7 mouse cellular contexts compared by ENCODE assay signal in genomic region chr15:85611701-85612520, GRCm38 (mm10). TPM values are rescaled to one million over a fixed set of nuclear protein-coding genes. Genes with fewer than 3 reads are reported as not detected.
A peak's percentile ranks its signal among the peaks of the same experiment; 100 is the strongest.
DNase-seq lines count a peak whose midpoint lies in the region; ATAC-seq and TF ChIP-seq lines count a peak whose summit lies in the region.

No protein-coding gene starts in this region.

- no peak for TF ChIP-seq POLR2A in cortical plate, adult 2 months (IDR thresholded peaks at IDR 0.05; ENCODE audit: extremely low read depth, insufficient read depth, low read length)
- TF ChIP-seq POLR2A in olfactory bulb, adult 2 months (IDR thresholded peaks at IDR 0.05; ENCODE audit: insufficient read depth, low read depth, low read length): no peak

- peaks cover 6% of the 10 kb centered on the region; the same call in 1 of the 2 replicates for H3K27me3 ChIP-seq in midbrain, embryonic 14.5 days (ENCODE audit: control insufficient read depth, insufficient read depth, low read length)
- peaks cover 22% of the 10 kb centered on the region for H3K27me3 ChIP-seq in midbrain, embryonic 11.5 days (ENCODE audit: control insufficient read depth, insufficient read depth, low read length)
- peaks cover 24% of the 10 kb centered on the region for H3K27me3 ChIP-seq in heart, embryonic 15.5 days

- no peaks in the 10 kb centered on the region for H3K9me3 ChIP-seq in midbrain, embryonic 14.5 days (ENCODE audit: control insufficient read depth, low read length)
- H3K9me3 ChIP-seq in midbrain, embryonic 11.5 days (ENCODE audit: control insufficient read depth, low read length): no peaks in the 10 kb centered on the region
- H3K9me3 ChIP-seq in heart, embryonic 15.5 days (replicated peaks): no peaks in the 10 kb centered on the region

- DNase-seq in midbrain, embryonic 14.5 days: no peak
- DNase-seq in midbrain, embryonic 11.5 days (ENCODE audit: low spot score, missing footprints): no peak
- peak; percentile 49 to 64 for DNase-seq in kidney, postnatal 4 days

- H3K27ac ChIP-seq in midbrain, embryonic 14.5 days (replicated peaks; ENCODE audit: low read depth, low read length): 0 out of 2 replicates have a peak overlapping the region, but pooled peaks have one; percentile 60
- no peak overlapping the region for H3K27ac ChIP-seq in midbrain, embryonic 11.5 days (ENCODE audit: low read depth, low read length)
- H3K27ac ChIP-seq in cortical plate, adult 2 months (ENCODE audit: insufficient read depth, low read length): peak overlapping the region; percentile 61
- H3K27ac ChIP-seq in heart, embryonic 15.5 days: peak overlapping the region; percentile 85
- peak overlapping the region; percentile 61 for H3K27ac ChIP-seq in olfactory bulb, adult 2 months (ENCODE audit: insufficient read depth, low read depth, low read length)

- no peak overlapping the region for H3K9ac ChIP-seq in midbrain, embryonic 14.5 days (replicated peaks; ENCODE audit: low read length)
- no peak overlapping the region for H3K9ac ChIP-seq in midbrain, embryonic 11.5 days (ENCODE audit: low read length)
- 0 out of 2 replicates have a peak overlapping the region, but pooled peaks have one; percentile 4 for H3K9ac ChIP-seq in heart, embryonic 15.5 days

- H3K36me3 ChIP-seq in midbrain, embryonic 14.5 days (ENCODE audit: control insufficient read depth, insufficient read depth, low read length): no peaks in the 10 kb centered on the region
- H3K36me3 ChIP-seq in midbrain, embryonic 11.5 days (ENCODE audit: control insufficient read depth, insufficient read depth, low read length): no peaks in the 10 kb centered on the region
- no peaks in the 10 kb centered on the region for H3K36me3 ChIP-seq in heart, embryonic 15.5 days

- WGBS in midbrain, embryonic 14.5 days: 78% methylated on average over 16 of the region's 16 CpGs
- WGBS in midbrain, embryonic 11.5 days: 83% methylated on average over 16 of the region's 16 CpGs
- 55% methylated on average over 16 of the region's 16 CpGs for WGBS in heart, embryonic 15.5 days
- 54% methylated on average over 16 of the region's 16 CpGs for WGBS in olfactory bulb, adult 2 months

- H3K4me1 ChIP-seq in midbrain, embryonic 14.5 days (ENCODE audit: control insufficient read depth, insufficient read depth, low read length): peaks cover 17% of the 10 kb centered on the region; the same call in 1 of the 2 replicates
- no peaks in the 10 kb centered on the region for H3K4me1 ChIP-seq in midbrain, embryonic 11.5 days (ENCODE audit: control insufficient read depth, insufficient read depth, low read length)
- no peaks in the 10 kb centered on the region for H3K4me1 ChIP-seq in cortical plate, adult 2 months (ENCODE audit: control insufficient read depth, insufficient read depth, low read length)
- peaks cover 32% of the 10 kb centered on the region for H3K4me1 ChIP-seq in heart, embryonic 15.5 days (replicated peaks)
- H3K4me1 ChIP-seq in olfactory bulb, adult 2 months (ENCODE audit: control insufficient read depth, insufficient read depth, low read length): peaks cover 41% of the 10 kb centered on the region

- TF ChIP-seq CTCF in cortical plate, adult 2 months (IDR thresholded peaks at IDR 0.05; ENCODE audit: extremely low read depth, insufficient read depth, low read length): no peak
- TF ChIP-seq CTCF in olfactory bulb, adult 2 months (IDR thresholded peaks at IDR 0.05; ENCODE audit: insufficient read depth, low read depth, low read length): no peak

- no peak overlapping the region for H3K4me3 ChIP-seq in midbrain, embryonic 14.5 days (replicated peaks; ENCODE audit: low read depth, low read length)
- no peak overlapping the region for H3K4me3 ChIP-seq in midbrain, embryonic 11.5 days (ENCODE audit: low read depth, low read length)
- no peak overlapping the region for H3K4me3 ChIP-seq in cortical plate, adult 2 months (ENCODE audit: insufficient read depth, low read length)
- no peak overlapping the region for H3K4me3 ChIP-seq in heart, embryonic 15.5 days
- no peak overlapping the region for H3K4me3 ChIP-seq in olfactory bulb, adult 2 months (ENCODE audit: insufficient read depth, low read depth, low read length)

- no peak overlapping the region for H3K4me2 ChIP-seq in midbrain, embryonic 14.5 days (ENCODE audit: low read length)
- H3K4me2 ChIP-seq in midbrain, embryonic 11.5 days: no peak overlapping the region
- H3K4me2 ChIP-seq in heart, embryonic 15.5 days: no peak overlapping the region

- no peak for ATAC-seq in midbrain, embryonic 14.5 days (ENCODE audit: low FRiP score, low TSS enrichment)
- no peak for ATAC-seq in midbrain, embryonic 11.5 days (ENCODE audit: low FRiP score)
- no peak for ATAC-seq in heart, embryonic 15.5 days (replicated peaks; ENCODE audit: insufficient number of reproducible peaks, insufficient read depth, low FRiP score, low read depth)
- no peak for ATAC-seq in frontal cortex, adult (ENCODE audit: low TSS enrichment)

RNA-seq across cellular contexts. Expression of gene Wnt7b, which starts 29.6 kb away (rescaled TPM):
- 38.0 and 43.1 TPM in 2 replicates for polyA plus RNA-seq in midbrain, embryonic 14.5 days (2014; fragmentation: Nextera tagmentation; extraction: Ambion mirVana)
- 38.5 and 44.3 TPM in 2 replicates for polyA plus RNA-seq in midbrain, embryonic 11.5 days (2014; fragmentation: Nextera tagmentation; extraction: Ambion mirVana)
- 21.7 and 22.7 TPM in 2 replicates for polyA plus RNA-seq in cortical plate, adult 2 months (2012; rRNA removed)
- polyA plus RNA-seq in heart, embryonic 15.5 days (2015; fragmentation: Nextera tagmentation; extraction: Ambion mirVana): 1.3 and 5.2 TPM in 2 replicates
- polyA plus RNA-seq in olfactory bulb, adult 2 months (2012; ENCODE audit: insufficient read depth, insufficient read length, low replicate concordance, missing spikeins): not detected in 2 replicates

Comparison
In these comparisons a context has a peak if more than half of its experiments do, and no peak if none do; other contexts are left out.
1. DNase-seq: peak in kidney, postnatal 4 days (2 of 2); none in midbrain, embryonic 14.5 days (single experiment) and midbrain, embryonic 11.5 days (single experiment).